Mouse (Mus musculus) monocyte, adult 5-6 weeks (primary cell): ENCODE results near the gene Asic4. TPM values are rescaled to one million over a fixed set of nuclear protein-coding genes. Genes with fewer than 3 reads are reported as not detected.

Experiments
- ATAC-seq: fragments of 153-309, 156-312 bp; replicated peaks from 2 replicates; pipeline ENCODE4 v1.8.0; 2017; ENCODE audit warnings: mild to moderate bottlenecking; ENCODE audit not compliant: low TSS enrichment, insufficient number of reproducible peaks, severe bottlenecking, poor library complexity, low FRiP score
- total RNA-seq: library from RNA; stranded (forward); fragments of 200-1000, 200-491, 200-594 nt; gene quantifications from 3 replicates; pipeline ENCODE4 v1.2.3, GENCODE M21; 2017

Asic4 gene
- total RNA-seq, 1 experiment from 2014 or later = not detected

GRCm38 (mm10) chr1:75516703-75517380 is 66.6 kb downstream of the Asic4 start:
- ATAC-seq = no peak

- ATAC-seq = no peak
These were observed 67.7 kb downstream of the Asic4 start for GRCm38 (mm10) chr1:75517984-75518383.

GRCm38 (mm10) chr1:75518427-75518826 is 68.2 kb downstream of the Asic4 start:
- no peak for ATAC-seq

GRCm38 (mm10) chr1:75519576-75519975 is 69.3 kb downstream of the Asic4 start:
- ATAC-seq = no peak

- ATAC-seq = peak; percentile 89
These were observed 71.2 kb downstream of the Asic4 start, which contains the start of gene Stk11ip for GRCm38 (mm10) chr1:75521321-75522031. Stk11ip (plus strand) TSS chr1:75521529.

Other genes starting within 250 kb of the Asic4 start
- gene Glb1l, start 239.6 kb upstream of the Asic4 start, total RNA-seq = 9.2 to 12.8 TPM (median 9.2 TPM) in 3 replicates
- 35.5 to 62.5 TPM (median 42.0 TPM) in 3 replicates for gene Stk16, start 239.6 kb upstream of the Asic4 start, total RNA-seq
- gene Tuba4a, start 230.6 kb upstream of the Asic4 start, total RNA-seq = 55.7 to 63.9 TPM (median 58.5 TPM) in 3 replicates
- not detected in 3 replicates for gene A630095N17Rik, start 218.3 kb upstream of the Asic4 start, total RNA-seq
- gene Dnajb2, start 214.0 kb upstream of the Asic4 start, total RNA-seq = 22.6 to 64.3 TPM (median 30.7 TPM) in 3 replicates
- not detected in 3 replicates for gene Ptprn, start 185.9 kb upstream of the Asic4 start, total RNA-seq
- not detected in 3 replicates for gene Resp18, start 172.0 kb upstream of the Asic4 start, total RNA-seq
- 24.0 to 37.3 TPM (median 32.1 TPM) in 3 replicates for gene Dnpep, start 132.4 kb upstream of the Asic4 start, total RNA-seq
- not detected in 3 replicates for gene Des, start 90.1 kb upstream of the Asic4 start, total RNA-seq
- 0.49 TPM in 1 of 3 replicates, not detected in the others for gene Speg, start 75.1 kb upstream of the Asic4 start, total RNA-seq
- gene Gmppa, start 14.5 kb upstream of the Asic4 start, total RNA-seq = 39.2 to 56.0 TPM (median 55.4 TPM) in 3 replicates
- gene Chpf, start 28.9 kb downstream of the Asic4 start, total RNA-seq = 3.6 to 11.4 TPM (median 4.3 TPM) in 3 replicates
- 0.21 to 3.7 TPM (median 0.86 TPM) in 3 replicates for gene Tmem198, start 29.1 kb downstream of the Asic4 start, total RNA-seq
- not detected in 3 replicates for gene Obsl1, start 56.0 kb downstream of the Asic4 start, total RNA-seq
- not detected in 3 replicates for gene Inha, start 56.6 kb downstream of the Asic4 start, total RNA-seq
- gene Stk11ip, start 71.1 kb downstream of the Asic4 start, total RNA-seq = 19.2 to 30.0 TPM (median 26.6 TPM) in 3 replicates
- gene Slc4a3, start 95.8 kb downstream of the Asic4 start, total RNA-seq = 0.21 TPM in 1 of 3 replicates, not detected in the others